Mouse (Mus musculus) c-Kit-positive CD71-positive TER-119-negative erythroid progenitor cells, embryonic 14.5 days (primary cell): ENCODE data around the gene Zfp574.

Experiments used
- DNase-seq: peaks from one replicate; pipeline ENCODE4 v3.0.0-alpha.2; 2013; ENCODE audit warnings: low read depth

Zfp574 gene

DNA sequence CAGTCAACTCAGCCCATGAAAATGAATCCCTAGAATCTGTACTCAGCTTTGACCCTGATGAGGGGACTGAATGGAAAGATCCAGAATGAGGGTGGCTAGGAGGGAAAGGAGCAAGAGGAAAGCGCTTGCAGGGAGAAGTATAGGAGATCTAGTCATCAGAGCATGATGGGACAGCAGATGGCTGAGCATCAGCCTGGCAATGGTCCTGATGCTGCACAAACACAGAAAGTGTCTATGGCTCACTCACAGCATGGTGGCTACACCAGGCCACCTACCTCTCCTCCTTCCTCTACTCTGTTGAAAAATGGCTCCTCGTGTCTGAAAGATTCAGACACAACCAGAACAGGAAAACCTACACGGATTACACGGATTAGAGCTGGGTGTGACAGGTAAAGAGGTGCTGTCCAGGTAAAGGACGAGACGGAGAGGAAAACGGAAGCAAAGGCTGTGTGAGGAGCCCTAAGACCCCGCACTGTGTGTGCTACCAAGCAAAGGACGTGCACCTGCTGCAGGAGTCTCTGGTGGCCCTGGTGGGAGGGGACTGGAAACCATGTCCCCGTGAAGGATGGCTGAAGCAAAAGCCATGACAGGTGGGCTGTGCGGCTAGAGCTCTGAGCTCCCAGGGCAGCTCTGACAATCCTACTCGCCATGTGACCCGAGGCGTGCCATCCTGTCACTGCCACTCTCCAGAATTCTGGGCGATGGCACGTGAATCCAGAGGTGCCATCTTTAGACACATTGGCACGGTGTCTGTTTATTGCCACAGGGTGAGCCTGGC is 40.0 kb downstream of the Zfp574 start:
- no peak for DNase-seq

GRCm38 (mm10) chr7:25112956-25113603 is 40.7 kb downstream of the Zfp574 start:
- no peak for DNase-seq

DNA sequence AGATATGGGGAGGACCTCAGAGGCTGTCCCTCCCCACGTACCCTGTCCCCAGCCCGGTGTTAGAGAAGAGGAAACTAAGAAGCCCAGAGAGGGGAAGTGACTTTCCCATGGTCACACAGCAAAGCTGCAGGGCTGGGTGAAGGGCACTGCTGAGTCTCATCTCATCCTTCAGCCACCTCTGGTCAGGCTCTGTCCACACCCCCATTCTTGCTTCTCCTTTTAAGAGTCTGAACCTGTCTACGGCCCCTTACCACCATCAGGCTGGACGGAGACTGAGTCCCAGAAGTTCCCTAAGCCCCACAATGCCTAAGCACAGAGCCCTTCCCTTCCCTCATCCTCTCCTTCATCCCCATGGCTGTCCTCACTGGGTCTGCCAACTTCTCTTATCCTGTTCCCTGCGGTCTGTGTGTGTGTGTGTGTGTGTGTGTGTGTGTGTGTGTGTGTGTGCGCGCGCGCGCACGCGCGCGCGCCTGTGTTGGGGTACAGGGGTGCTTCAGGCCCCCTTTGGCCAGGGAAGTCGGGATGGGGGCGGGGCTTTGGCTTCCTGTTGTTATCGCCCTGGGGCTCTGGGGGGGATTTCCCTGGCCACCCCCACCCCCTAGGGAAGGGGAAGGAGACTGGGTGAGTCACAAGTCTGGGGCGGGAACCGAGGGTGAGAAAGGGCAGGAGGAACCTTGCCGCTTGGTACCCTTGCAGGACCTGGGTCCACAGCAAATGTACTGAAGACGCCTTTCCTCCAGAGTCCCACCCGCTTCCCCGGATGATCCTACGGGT is 47.9 kb downstream of the Zfp574 start:
- no peak for DNase-seq

- no peak for DNase-seq
Observed at GRCm38 (mm10) chr7:25121240-25121786, 48.9 kb downstream of the Zfp574 start.

- DNase-seq = no peak
Observed at GRCm38 (mm10) chr7:25125716-25126281, 53.4 kb downstream of the Zfp574 start.

DNA sequence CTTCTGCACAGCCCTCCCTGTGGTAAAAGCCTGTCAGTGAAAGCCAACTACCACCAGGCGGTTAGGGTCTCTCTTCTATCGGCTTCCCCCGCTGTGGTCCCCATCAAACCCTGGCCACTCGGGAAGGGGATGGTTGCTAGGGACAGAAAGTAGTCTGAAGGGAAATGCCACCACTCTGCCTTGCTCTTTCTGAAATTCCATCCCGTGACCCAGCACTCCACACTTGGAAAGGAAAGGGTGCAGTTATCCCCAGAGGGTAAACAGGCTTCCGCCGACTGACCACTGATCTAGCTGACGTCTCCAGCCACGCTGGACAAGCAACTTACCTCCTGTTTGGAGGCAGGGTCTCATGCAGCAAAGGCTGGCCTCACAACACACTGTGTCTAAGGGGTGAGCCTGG is 55.6 kb downstream of the Zfp574 start:
- no peak for DNase-seq

DNA sequence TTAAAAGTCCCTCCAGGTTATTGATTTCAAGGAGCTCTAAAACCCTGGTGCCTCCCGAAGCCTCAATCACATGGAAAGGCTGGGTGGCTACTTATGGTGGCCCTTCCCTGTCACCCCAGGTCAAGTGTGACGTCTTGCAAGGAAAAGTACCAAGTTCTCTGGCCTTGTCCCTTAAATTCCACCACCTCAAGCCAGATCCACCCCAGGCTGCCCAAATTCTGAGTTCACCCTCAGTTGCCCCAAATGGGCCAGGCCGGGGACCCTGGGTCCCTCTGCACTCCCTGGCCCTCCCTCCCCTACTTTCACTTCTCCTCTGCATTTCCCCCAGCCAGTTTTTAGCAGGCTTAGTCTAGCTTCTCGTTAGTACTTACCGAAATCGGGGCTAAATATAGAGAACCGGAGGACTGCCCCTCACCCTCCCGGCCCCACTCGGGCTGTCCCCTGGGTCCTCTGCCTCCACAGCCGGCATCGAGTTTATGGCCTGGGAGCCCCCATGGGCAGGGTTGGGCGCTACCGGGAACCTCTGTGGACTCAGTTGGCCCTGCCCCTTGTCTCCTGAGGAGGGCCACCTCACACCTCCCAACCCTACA is 57.1 kb downstream of the Zfp574 start:
- no peak for DNase-seq

DNA sequence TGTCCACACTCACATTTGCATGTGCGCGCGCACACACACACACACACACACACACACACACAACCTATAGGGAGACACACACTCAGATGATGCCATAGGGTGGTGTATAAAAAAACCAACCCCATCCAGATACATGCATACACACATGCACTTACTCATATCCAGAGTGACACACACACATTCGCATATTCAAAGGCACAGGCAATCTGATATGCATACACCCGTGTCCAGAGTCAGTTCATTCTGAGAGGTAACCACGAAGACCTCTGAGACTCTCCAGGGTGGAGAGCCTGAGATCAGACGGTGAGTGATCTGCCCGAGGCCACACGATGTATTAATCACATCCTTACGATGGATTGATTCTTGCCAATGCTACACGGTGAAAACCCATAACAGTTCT is 58.2 kb downstream of the Zfp574 start:
- DNase-seq = no peak

GRCm38 (mm10) chr7:25131247-25131646 is 58.9 kb downstream of the Zfp574 start:
- no peak for DNase-seq

DNA sequence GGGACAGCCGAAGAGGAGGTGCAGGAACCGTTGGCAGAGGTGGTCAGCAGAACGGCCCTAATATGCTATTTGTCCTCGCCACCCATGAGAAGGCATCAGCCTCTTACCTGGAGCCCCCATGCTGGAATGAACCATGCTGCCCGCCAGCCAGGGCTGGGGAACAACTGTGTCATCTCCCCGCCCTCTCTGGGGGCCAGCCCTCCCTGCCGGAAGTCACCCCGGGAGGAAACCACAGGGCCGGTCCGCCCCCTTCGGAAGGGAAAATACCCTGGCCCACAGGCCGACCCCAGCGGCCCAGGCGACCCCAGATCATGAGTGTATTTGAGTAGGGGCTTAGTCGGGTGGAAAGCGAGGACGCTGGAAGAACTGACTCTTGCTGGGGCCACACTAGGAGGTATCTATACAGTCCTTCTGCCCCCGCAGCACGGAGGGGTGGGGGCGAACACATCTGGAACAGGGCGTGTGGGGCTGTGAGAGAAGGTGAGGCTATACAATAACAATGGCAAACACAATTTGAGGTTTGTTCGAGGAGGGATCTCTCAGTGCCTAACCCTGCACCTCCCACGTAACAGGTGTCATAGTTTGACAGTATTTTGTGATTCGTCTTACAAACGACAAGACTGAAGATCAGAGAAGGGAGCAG is 60.1 kb downstream of the Zfp574 start:
- no peak for DNase-seq
